Mouse (Mus musculus) v-Abl transformed pro-B cells (cell line): ENCODE data around the gene Grrp1.
"Not testable (repeated sequence)": the region's sequence is repeated elsewhere in the genome, so short reads cannot be mapped to it uniquely, and the experiment has no call there.

Source experiments
- in situ Hi-C, 2 experiments: fragments of 400-800 bp; cut with MboI; formaldehyde crosslinking; loops; one replicate each; pipeline ENCODE4 v1.15.1; 2025; ENCODE audit not compliant: unreplicated experiment in 2 of 2

Grrp1 gene

DNA sequence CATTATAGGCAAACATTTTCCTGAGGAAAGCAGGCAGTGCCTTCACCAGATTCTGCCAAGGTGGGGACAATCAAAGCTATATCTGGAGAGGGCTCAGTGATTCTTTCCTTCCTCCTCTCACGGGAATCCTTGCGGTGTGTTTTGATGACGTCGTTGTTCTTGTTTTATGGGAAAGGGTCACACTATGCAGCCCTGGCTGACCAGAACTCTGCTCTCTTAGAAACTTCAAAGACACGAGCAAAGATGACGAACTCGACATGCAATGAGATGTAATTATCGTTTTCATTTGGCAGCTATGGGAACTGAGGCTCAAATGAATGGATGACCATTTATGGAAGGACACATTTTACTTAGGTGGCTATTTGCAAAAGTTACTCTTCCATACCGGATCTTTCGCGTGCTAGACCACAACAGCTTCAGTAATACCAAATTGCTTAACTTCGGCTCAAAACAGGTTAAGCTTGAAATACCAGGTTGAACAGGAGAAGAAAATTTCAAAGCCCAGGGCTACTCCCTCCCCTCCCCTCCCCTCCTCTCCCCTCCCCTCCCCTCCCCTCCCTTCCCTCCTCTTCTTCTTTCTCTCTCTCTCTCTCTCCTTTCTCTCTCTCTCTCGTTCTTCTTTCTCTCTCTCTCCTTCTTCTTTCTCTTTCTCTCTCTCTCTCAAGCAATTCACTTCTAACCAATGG is 19.0 kb upstream of the Grrp1 start:
- in situ Hi-C loops: no loop called here

DNA sequence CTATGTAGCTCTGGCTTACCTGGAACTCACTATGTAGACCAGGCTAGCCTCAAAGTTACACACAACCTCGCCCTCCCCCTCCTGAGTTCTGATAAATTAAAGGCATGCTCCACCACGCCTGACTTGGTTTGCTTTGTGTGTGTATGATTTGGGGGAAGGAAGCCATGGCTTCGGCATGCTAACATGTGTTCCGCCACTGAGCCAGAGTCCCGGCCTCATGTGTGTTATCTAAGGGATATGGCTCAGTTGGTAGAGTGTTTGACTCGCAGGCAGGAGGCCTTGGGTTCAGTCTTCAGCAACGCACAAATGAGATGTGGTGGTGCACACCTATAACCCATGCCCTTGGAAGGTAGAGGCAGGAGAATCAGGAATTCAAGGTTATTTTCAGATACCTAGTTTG is 18.1 kb upstream of the Grrp1 start:
- in situ Hi-C loops: no loop called here

DNA sequence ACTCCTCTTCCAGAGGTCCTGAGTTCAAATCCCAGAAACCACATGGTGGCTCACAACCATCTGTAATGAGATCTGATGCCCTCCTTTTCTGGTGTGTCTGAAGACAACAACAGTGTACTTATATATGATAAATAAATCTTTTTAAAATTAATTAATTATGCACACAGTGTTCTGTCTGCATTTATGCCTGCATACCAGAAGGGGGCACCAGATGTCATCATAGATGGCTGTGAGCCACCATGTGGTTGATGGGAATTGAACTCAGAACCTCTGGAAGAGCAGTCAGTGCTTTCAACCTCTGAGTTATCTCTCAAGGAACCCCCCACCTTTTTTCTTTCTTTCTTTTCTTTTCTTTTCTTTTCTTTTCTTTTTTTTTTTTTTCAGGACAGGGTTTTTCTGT is 15.7 kb upstream of the Grrp1 start:
- in situ Hi-C loops: not testable (repeated sequence)

- in situ Hi-C loops: no loop called here
Measured at GRCm38 (mm10) chr4:134268102-134268655, 14.3 kb upstream of the Grrp1 start.

- in situ Hi-C loops: no loop called here
Measured at GRCm38 (mm10) chr4:134265860-134266585, 12.1 kb upstream of the Grrp1 start.

DNA sequence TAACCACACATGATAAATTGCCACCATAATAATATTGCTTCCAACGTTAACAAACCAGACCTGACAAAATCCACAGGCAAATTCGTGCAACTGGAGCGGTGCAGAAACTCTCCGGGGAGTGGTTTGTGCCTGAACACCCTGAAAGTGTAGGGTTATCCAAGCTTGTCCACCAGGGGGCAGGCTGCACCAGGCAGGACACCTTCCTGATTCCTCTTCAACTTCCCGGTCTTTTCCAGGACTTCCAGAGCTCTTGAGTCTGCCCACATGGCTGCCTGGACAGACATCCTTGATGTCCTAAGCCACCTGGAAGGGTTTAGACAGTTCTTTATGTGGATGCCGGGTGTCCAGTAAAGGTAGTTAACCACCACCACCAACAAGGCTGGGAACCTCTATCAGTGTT is 9.3 kb upstream of the Grrp1 start:
- in situ Hi-C loops: no loop called here

DNA sequence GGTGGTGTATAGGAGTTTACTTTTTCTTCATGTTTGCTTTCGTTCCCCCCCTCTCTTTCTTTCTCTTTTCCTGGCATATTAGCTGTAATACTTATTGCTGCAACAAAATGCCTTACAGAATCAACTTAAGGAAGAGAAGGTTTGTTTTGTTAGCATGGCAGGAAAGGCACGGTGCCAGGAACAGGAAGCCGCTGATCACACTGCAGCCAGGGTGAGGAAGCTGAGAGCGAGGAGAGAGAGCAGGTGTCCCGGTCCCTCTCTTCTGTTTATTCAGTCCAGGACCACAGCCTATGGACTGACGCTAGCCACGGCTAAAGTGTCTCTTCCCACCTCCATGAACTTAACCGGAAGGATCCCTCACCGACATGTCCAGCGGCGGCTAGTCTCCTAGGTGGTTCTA is 4.4 kb upstream of the Grrp1 start:
- in situ Hi-C loops: loop anchor here in 1 of 2 experiments (5.0 kb wide), 1 partner anchor 34 kb away; no protein-coding TSS in a partner anchor

- in situ Hi-C loops: loop anchor here in 1 of 2 experiments (5.0 kb wide), 1 partner anchor 35 kb away; no protein-coding TSS in a partner anchor
Measured at GRCm38 (mm10) chr4:134257198-134258009, 3.5 kb upstream of the Grrp1 start.

GRCm38 (mm10) chr4:134256407-134257197 is 2.7 kb upstream of the Grrp1 start:
- in situ Hi-C loops: loop anchor here in 1 of 2 experiments (5.0 kb wide), 1 partner anchor 36 kb away; no protein-coding TSS in a partner anchor

DNA sequence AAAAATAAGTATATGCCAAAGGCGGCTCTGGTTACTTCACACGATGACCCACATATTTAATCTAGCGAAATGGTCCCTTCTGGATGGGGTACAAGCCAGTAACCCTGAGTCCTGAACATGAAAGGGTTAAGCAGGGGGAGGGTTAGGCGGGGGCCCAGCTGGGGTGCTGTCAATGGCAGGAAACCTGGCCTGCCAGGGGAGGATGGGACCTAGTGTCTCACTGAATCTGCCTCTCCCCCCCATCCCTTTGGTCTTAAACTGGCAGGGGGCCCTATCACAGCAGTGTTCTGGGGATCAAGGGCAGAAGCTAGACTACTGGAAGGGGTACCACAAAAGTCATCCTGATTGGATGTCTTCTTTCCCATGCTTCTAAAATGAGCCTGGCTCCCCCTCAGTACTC is 1.9 kb upstream of the Grrp1 start:
- in situ Hi-C loops: loop anchor here in 1 of 2 experiments (5.0 kb wide), 1 partner anchor 36 kb away; no protein-coding TSS in a partner anchor

GRCm38 (mm10) chr4:134254835-134255234 is 929 bp upstream of the Grrp1 start:
- in situ Hi-C loops: loop anchor here in 1 of 2 experiments (5.0 kb wide), 1 partner anchor 37 kb away; no protein-coding TSS in a partner anchor

- in situ Hi-C loops: no loop called here
Measured at GRCm38 (mm10) chr4:134252911-134253721, 790 bp downstream of the Grrp1 start.

- in situ Hi-C loops: no loop called here
Measured at GRCm38 (mm10) chr4:134252131-134252910, 1.6 kb downstream of the Grrp1 start.

GRCm38 (mm10) chr4:134251241-134252130 is 2.4 kb downstream of the Grrp1 start:
- in situ Hi-C loops: no loop called here

GRCm38 (mm10) chr4:134250930-134251240 is 3.0 kb downstream of the Grrp1 start:
- in situ Hi-C loops: no loop called here

DNA sequence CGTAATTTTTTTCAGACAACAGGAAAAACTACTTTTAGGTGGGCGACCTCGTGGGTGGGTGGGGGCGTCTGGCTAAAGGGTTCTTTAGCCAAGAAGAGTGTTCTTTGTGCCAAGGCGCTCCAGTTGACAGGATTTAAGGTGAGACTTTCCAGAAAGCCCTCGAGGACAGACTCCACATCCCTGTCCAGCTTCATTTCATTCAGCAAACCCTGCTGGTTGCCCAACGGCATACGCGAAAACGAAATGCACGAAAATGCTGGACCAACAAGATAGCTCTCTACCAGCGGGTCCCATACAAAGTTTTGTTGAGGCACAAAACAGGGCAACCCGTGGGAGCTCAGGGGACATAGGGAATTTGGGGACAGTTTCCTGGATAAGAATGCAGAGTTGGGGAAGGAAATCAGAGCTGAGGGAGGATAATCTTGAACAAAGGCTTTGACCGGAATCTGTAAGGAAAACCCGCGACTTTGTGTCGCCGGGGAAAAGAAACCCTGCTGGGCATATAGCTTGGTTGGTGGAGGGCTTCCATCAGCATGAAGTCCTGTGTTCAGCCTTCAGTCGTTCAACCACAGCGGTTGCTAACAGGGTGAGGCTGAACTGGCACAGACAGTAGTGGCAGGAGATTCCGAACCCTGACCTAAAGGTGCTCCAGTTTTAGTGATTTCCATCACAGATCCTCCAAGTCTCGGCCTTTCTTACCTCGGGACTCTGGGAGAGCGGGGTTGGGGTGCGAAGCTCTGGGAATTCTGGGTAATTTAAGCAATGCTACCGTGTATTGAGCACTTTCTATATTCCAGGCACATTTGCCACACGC is 3.6 kb downstream of the Grrp1 start:
- in situ Hi-C loops: no loop called here
